Mouse (Mus musculus) adipose tissue, adult 10 weeks (tissue): ENCODE data around the gene Myoc. TPM values are rescaled to one million over a fixed set of nuclear protein-coding genes. Genes with fewer than 3 reads are reported as not detected.

Source experiments
- polyA plus RNA-seq: library from polyadenylated mRNA; stranded (reverse); fragments of 350-450 nt; fragmentation: Illumina TruSeq; extraction: RNeasy Lipid Tissue Mini Kit (QIAGEN cat#74804); gene quantifications from one replicate; pipeline ENCODE4 v1.2.3, GENCODE M21; 2014; ENCODE audit warnings: low read depth, low replicate concordance

Gene Myoc
- polyA plus RNA-seq = 1.8 TPM

DNA sequence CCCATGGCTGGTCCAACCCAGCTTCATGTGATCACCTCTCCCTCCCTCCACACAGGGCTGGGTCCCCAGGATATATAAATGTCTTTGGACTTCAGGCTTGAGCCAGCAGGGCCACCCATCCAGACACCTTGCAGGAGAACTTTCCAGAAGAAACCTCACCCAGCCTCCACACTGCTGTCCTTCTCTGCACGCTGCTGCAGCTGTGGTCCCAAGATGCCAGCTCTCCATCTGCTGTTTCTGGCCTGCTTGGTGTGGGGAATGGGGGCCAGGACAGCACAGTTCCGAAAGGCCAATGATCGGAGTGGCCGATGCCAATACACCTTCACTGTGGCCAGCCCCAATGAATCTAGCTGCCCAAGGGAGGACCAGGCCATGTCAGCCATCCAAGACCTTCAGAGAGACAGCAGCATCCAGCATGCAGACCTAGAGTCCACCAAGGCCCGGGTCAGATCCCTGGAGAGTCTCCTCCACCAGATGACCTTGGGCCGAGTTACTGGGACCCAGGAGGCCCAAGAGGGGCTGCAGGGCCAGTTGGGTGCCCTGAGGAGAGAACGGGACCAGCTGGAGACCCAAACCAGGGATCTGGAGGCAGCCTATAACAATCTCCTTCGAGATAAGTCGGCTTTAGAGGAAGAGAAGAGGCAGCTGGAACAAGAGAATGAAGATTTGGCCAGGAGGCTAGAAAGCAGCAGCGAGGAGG is at the start of gene Myoc:
Myoc (plus strand) TSS at position 105 of the 700 bp plus-strand sequence.

GRCm38 (mm10) chr1:162658119-162658518 is 19.2 kb downstream of the Myoc start, which contains the start of gene Myocos:
TSS of gene Myocos (minus strand) at chr1:162658219.

Other genes starting within 250 kb of the Myoc start
- gene Dnm3, start 161.1 kb upstream of the Myoc start, polyA plus RNA-seq = 2.8 TPM
- gene Mettl13, start 90.6 kb upstream of the Myoc start, polyA plus RNA-seq = 6.4 TPM
- gene Vamp4, start 68.6 kb upstream of the Myoc start, polyA plus RNA-seq = 24.7 TPM
- not detected for gene Myocos, start 19.1 kb downstream of the Myoc start, polyA plus RNA-seq
- 43.0 TPM for gene Prrc2c, start 101.4 kb downstream of the Myoc start, polyA plus RNA-seq
- gene Fmo4, start 174.8 kb downstream of the Myoc start, polyA plus RNA-seq = 0.87 TPM
- 143 TPM for gene Fmo1, start 227.5 kb downstream of the Myoc start, polyA plus RNA-seq